10 mouse cellular contexts compared by ENCODE assay signal in the genomic region with DNA sequence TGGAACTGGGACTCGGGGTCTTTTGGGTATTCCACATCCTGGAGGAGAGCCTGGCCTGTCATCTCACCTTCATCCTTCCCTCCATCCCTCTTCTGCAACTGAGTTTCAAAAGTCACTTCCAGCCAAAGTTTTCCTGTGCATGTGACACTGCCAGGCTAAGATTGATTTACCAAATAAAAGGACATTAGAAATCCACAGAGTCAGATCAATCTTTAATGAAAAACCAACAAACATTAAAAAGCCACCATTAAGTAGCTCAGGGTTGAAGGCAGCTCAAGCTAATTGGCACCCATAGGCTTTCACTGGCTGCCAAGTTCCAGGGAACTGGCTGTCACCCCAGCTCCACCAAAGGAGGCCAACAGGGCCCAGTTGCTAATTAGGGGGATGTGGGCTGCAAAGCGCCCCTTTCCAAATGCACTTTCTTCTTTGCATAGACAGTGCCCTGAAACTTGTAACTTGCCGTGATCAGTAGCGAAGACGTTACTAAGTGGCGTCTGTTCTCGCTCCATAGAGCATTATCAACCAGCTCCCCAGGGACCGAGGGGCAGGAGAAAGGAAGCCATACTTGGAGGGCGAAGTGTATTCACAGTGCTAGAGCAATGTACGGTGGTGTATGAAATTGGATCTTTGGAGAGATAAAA.
A peak's percentile ranks its signal among the peaks of the same experiment; 100 is the strongest.
DNase-seq lines count a peak whose midpoint lies in the region; ATAC-seq and TF ChIP-seq lines count a peak whose summit lies in the region.
"Had no signal": no experiment of that assay in that cellular context is flagged by ENCODE, and none has a peak within 500 bp of the region (broad histone marks: within the 10 kb centered on the region; RNA-seq: fewer than 3 reads in every experiment).

No protein-coding gene starts in this region.

- no peak overlapping the region for H3K4me3 ChIP-seq in forebrain, embryonic 15.5 days
- no peak overlapping the region for H3K4me3 ChIP-seq in midbrain, postnatal 0 days (ENCODE audit: low read depth, low read length)
- H3K4me3 ChIP-seq: liver, embryonic 13.5 days had no signal

- no peaks in the 10 kb centered on the region for H3K36me3 ChIP-seq in forebrain, embryonic 15.5 days
- no peaks in the 10 kb centered on the region for H3K36me3 ChIP-seq in midbrain, postnatal 0 days (ENCODE audit: insufficient read depth, low read length)
- H3K36me3 ChIP-seq: liver, embryonic 13.5 days had no signal

- TF ChIP-seq CTCF in midbrain, postnatal 0 days (IDR thresholded peaks at IDR 0.05) = no peak

- 44% methylated on average over 10 of the region's 10 CpGs for WGBS in forebrain, embryonic 15.5 days
- WGBS in midbrain, postnatal 0 days = 58% methylated on average over 10 of the region's 10 CpGs

- peak overlapping the region; percentile 24; the same call in 1 of the 2 replicates for H3K27ac ChIP-seq in forebrain, embryonic 15.5 days (replicated peaks)
- H3K27ac ChIP-seq in midbrain, postnatal 0 days (ENCODE audit: low read depth, low read length) = no peak overlapping the region
- H3K27ac ChIP-seq: liver, embryonic 13.5 days had no signal

- DNase-seq in cerebellum, adult 11 months = peak; percentile 5
- peak; percentile 75 for DNase-seq in left cerebral cortex, postnatal 4 days
- no peak for DNase-seq in left cerebral cortex, adult 11 months (ENCODE audit: low spot score)
- DNase-seq in midbrain, postnatal 0 days (ENCODE audit: low spot score) = peak; percentile 72
- no peak for DNase-seq in kidney, adult 18-20 months
- DNase-seq in embryo, embryonic 9.5 days (ENCODE audit: extremely low spot score) = no peak
- DNase-seq: kidney, postnatal 4 days; liver, embryonic 13.5 days had no signal

- peaks cover 17% of the 10 kb centered on the region for H3K4me1 ChIP-seq in forebrain, embryonic 15.5 days
- H3K4me1 ChIP-seq in midbrain, postnatal 0 days (ENCODE audit: insufficient read depth, low read length) = no peaks in the 10 kb centered on the region
- H3K4me1 ChIP-seq: liver, embryonic 13.5 days had no signal

- intact Hi-C loops in left cerebral cortex, postnatal 4 days (cut with DNase I) = no loop called here

- ATAC-seq in cerebellum, adult (ENCODE audit: insufficient number of reproducible peaks, low FRiP score, low TSS enrichment) = no peak
- peak; percentile 94 for ATAC-seq in forebrain, embryonic 15.5 days (replicated peaks)
- ATAC-seq in midbrain, postnatal 0 days (ENCODE audit: low FRiP score) = no peak; the same call in 1 of the 2 replicates

- no peak overlapping the region for H3K4me2 ChIP-seq in forebrain, embryonic 15.5 days (replicated peaks)
- no peak overlapping the region for H3K4me2 ChIP-seq in midbrain, postnatal 0 days (ENCODE audit: low read depth, low read length, poor library complexity, severe bottlenecking)
- H3K4me2 ChIP-seq: liver, embryonic 13.5 days had no signal

- no peaks in the 10 kb centered on the region for H3K27me3 ChIP-seq in forebrain, embryonic 15.5 days
- H3K27me3 ChIP-seq in midbrain, postnatal 0 days (ENCODE audit: insufficient read depth, low read length) = no peaks in the 10 kb centered on the region
- H3K27me3 ChIP-seq: liver, embryonic 13.5 days had no signal

- H3K9me3 ChIP-seq in forebrain, embryonic 15.5 days = no peaks in the 10 kb centered on the region
- H3K9me3 ChIP-seq in midbrain, postnatal 0 days (ENCODE audit: low read length) = no peaks in the 10 kb centered on the region

- no peak overlapping the region for H3K9ac ChIP-seq in forebrain, embryonic 15.5 days (replicated peaks)
- no peak overlapping the region for H3K9ac ChIP-seq in midbrain, postnatal 0 days (replicated peaks; ENCODE audit: low read length, poor library complexity, severe bottlenecking)
- H3K9ac ChIP-seq: liver, embryonic 13.5 days had no signal

Comparison
In these comparisons a context has a peak if more than half of its experiments do, and no peak if none do; other contexts are left out.
1. DNase-seq: peak in cerebellum, adult 11 months (single experiment), left cerebral cortex, postnatal 4 days (single experiment) and midbrain, postnatal 0 days (single experiment); none in left cerebral cortex, adult 11 months (single experiment), kidney, adult 18-20 months (single experiment) and embryo, embryonic 9.5 days (single experiment).